Mouse (Mus musculus) stomach, postnatal 0 days (tissue): ENCODE results near the gene Klhl1. TPM values are rescaled to one million over a fixed set of nuclear protein-coding genes. Genes with fewer than 3 reads are reported as not detected.

ENCODE experiments used
- ATAC-seq: fragments of 200-750 bp; cut with Nextera tagmentation; 2 replicates; pipeline ENCODE4 v1.8.0; 2017; ENCODE audit not compliant: low FRiP score, low TSS enrichment
- DNase-seq: peaks from one replicate; pipeline ENCODE4 v3.0.0-alpha.2; 2016; ENCODE audit warnings: low spot score
- H3K27ac ChIP-seq: fragments of 300-500 bp; sonication (generic); replicated peaks from 2 replicates; pipeline ENCODE4 v1.5.1; 2014; ENCODE audit warnings: mild to moderate bottlenecking, control low read depth
- H3K27me3 ChIP-seq: fragments of 300-500 bp; sonication (generic); 2 replicates; pipeline ENCODE4 v1.6.1; 2014; ENCODE audit warnings: low read length; ENCODE audit not compliant: control insufficient read depth, insufficient read depth
- H3K36me3 ChIP-seq: fragments of 300-500 bp; sonication (generic); 2 replicates; pipeline ENCODE4 v1.6.1; 2014; ENCODE audit warnings: low read length, mixed read lengths; ENCODE audit not compliant: control insufficient read depth, insufficient read depth
- H3K4me1 ChIP-seq: fragments of 300-500 bp; sonication (generic); replicated peaks from 2 replicates; pipeline ENCODE4 v1.6.1; 2014; ENCODE audit warnings: antibody characterized with exemption; ENCODE audit not compliant: control insufficient read depth, insufficient read depth
- H3K4me2 ChIP-seq: fragments of 300-500 bp; sonication (generic); replicated peaks from 2 replicates; pipeline ENCODE4 v1.6.1; 2014; ENCODE audit warnings: low read depth, mild to moderate bottlenecking, control low read depth, moderate library complexity
- H3K4me3 ChIP-seq: fragments of 300-500 bp; sonication (generic); 2 replicates; pipeline ENCODE4 v1.5.1; 2014; ENCODE audit warnings: low read depth, low read length, control low read depth
- H3K9ac ChIP-seq: fragments of 300-500 bp; sonication (generic); 2 replicates; pipeline ENCODE4 v1.6.1; 2014; ENCODE audit warnings: mild to moderate bottlenecking, low read length, control low read depth, mixed read lengths
- H3K9me3 ChIP-seq: fragments of 300-500 bp; sonication (generic); 2 replicates; pipeline ENCODE4 v1.6.1; 2016; ENCODE audit warnings: low read length; ENCODE audit not compliant: control insufficient read depth
- CTCF ChIP-seq: IDR thresholded peaks from 2 replicates; pipeline ENCODE4 v1.5.1; 2016; ENCODE audit warnings: antibody characterized with exemption, low read depth, mild to moderate bottlenecking, moderate library complexity
- EP300 ChIP-seq: optimal IDR thresholded peaks from 2 replicates; pipeline ENCODE3; 2016; ENCODE audit warnings: antibody characterized with exemption
- WGBS: fragments of 180-500 bp; shearing (Covaris S2); extraction: QIAGEN DNeasy Blood & Tissue Kit; methylation state at CpG from one replicate; pipeline ENCODE4 v1.1.7; 2014; 5-methylcytosine and 5-hydroxymethylcytosine counted together
- polyA plus RNA-seq: library from polyadenylated mRNA; unstranded; fragments of >200 nt; fragmentation: Nextera tagmentation; extraction: Ambion mirVana; gene quantifications from 2 replicates; pipeline ENCODE4 v1.2.1, GENCODE M21; 2015

The Klhl1 gene
- polyA plus RNA-seq, 1 experiment from 2014 or later, result 0.08 TPM

GRCm38 (mm10) chr14:96471336-96471735, 47.6 kb downstream of the Klhl1 start:
- no peak overlapping the region for H3K9ac ChIP-seq
- no peak for TF ChIP-seq CTCF
- TF ChIP-seq EP300, result no peak
- DNase-seq (no peak), ATAC-seq (no peak)
- no peaks in the 10 kb centered on the region for H3K36me3 ChIP-seq
- no peaks in the 10 kb centered on the region for H3K27me3 ChIP-seq
- H3K9me3 ChIP-seq, result no peaks in the 10 kb centered on the region
- H3K4me3 ChIP-seq, result no peak overlapping the region
- H3K27ac ChIP-seq, result no peak overlapping the region
- H3K4me2 ChIP-seq, result no peak overlapping the region
- H3K4me1 ChIP-seq, result no peaks in the 10 kb centered on the region

- no peaks in the 10 kb centered on the region for H3K36me3 ChIP-seq
- no peaks in the 10 kb centered on the region for H3K4me1 ChIP-seq
- DNase-seq (no peak), ATAC-seq (no peak)
- no peak overlapping the region for H3K9ac ChIP-seq
- no peak overlapping the region for H3K4me3 ChIP-seq
- no peak overlapping the region for H3K27ac ChIP-seq
- H3K4me2 ChIP-seq, result no peak overlapping the region
- no peaks in the 10 kb centered on the region for H3K9me3 ChIP-seq
- TF ChIP-seq CTCF, result no peak
- no peak for TF ChIP-seq EP300
- 69% methylated on average over 2 of the region's 2 CpGs for WGBS
- no peaks in the 10 kb centered on the region for H3K27me3 ChIP-seq
Observed at GRCm38 (mm10) chr14:96461756-96462155, 57.1 kb downstream of the Klhl1 start.

- DNase-seq, result no peak
- no peaks in the 10 kb centered on the region for H3K4me1 ChIP-seq
- no peak for ATAC-seq
- H3K9ac ChIP-seq, result no peak overlapping the region
- no peak overlapping the region for H3K27ac ChIP-seq
- no peak overlapping the region for H3K4me3 ChIP-seq
- TF ChIP-seq EP300, result no peak
- no peak for TF ChIP-seq CTCF
- no peak overlapping the region for H3K4me2 ChIP-seq
- H3K36me3 ChIP-seq, result no peaks in the 10 kb centered on the region
- H3K9me3 ChIP-seq, result no peaks in the 10 kb centered on the region
- H3K27me3 ChIP-seq, result no peaks in the 10 kb centered on the region
Observed at GRCm38 (mm10) chr14:96392032-96392737, 126.7 kb downstream of the Klhl1 start.

DNA sequence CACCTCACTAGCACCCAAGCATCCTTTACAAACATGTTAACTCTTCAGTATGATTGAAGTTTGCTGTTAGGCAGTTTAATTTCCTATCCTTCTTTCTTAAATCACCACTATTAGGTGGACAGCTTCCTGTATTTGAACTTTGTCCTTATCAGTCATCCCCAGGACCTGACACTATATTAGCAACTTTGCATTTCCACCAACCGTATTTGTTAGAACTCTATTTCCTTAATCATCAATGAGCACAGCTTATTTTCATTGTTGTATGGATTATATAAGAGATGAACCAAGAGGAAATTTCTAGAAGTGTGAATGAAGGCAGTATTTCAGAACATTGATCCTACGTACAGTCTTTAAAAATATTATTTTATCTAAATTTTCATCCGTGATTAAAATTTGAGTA, 156.2 kb downstream of the Klhl1 start:
- WGBS, result 83% methylated on average over 3 of the region's 3 CpGs
- Histone ChIP-seq H3K9me3 (no peaks in the 10 kb centered on the region), H3K4me1 (no peaks in the 10 kb centered on the region), H3K4me3 (no peak overlapping the region), H3K27me3 (no peaks in the 10 kb centered on the region), H3K4me2 (no peak overlapping the region), H3K9ac (no peak overlapping the region), H3K36me3 (no peaks in the 10 kb centered on the region), H3K27ac (no peak overlapping the region)
- TF ChIP-seq CTCF, result no peak
- TF ChIP-seq EP300, result no peak
- ATAC-seq, result no peak
- DNase-seq, result no peak

GRCm38 (mm10) chr14:96348220-96348619, 170.7 kb downstream of the Klhl1 start:
- no peak overlapping the region for H3K27ac ChIP-seq
- 91% methylated on average over 1 of the region's 1 CpGs for WGBS
- ATAC-seq, result no peak
- TF ChIP-seq EP300, result no peak
- no peak for TF ChIP-seq CTCF
- no peak overlapping the region for H3K4me2 ChIP-seq
- H3K9me3 ChIP-seq, result no peaks in the 10 kb centered on the region
- no peak for DNase-seq
- H3K9ac ChIP-seq, result no peak overlapping the region
- H3K36me3 ChIP-seq, result no peaks in the 10 kb centered on the region
- H3K4me1 ChIP-seq, result no peaks in the 10 kb centered on the region
- H3K4me3 ChIP-seq, result no peak overlapping the region
- H3K27me3 ChIP-seq, result no peaks in the 10 kb centered on the region

GRCm38 (mm10) chr14:96331069-96331468, 187.8 kb downstream of the Klhl1 start:
- WGBS, result 74% methylated on average over 4 of the region's 4 CpGs
- H3K9me3 ChIP-seq, result no peaks in the 10 kb centered on the region
- H3K27ac ChIP-seq, result no peak overlapping the region
- no peaks in the 10 kb centered on the region for H3K36me3 ChIP-seq
- no peak overlapping the region for H3K4me2 ChIP-seq
- no peaks in the 10 kb centered on the region for H3K4me1 ChIP-seq
- no peak for ATAC-seq
- TF ChIP-seq EP300 (no peak), CTCF (no peak)
- no peak overlapping the region for H3K4me3 ChIP-seq
- H3K27me3 ChIP-seq, result no peaks in the 10 kb centered on the region
- no peak overlapping the region for H3K9ac ChIP-seq
- no peak for DNase-seq
